Mouse (Mus musculus): ENCODE measurements around the gene Dyrk2.

DNA sequence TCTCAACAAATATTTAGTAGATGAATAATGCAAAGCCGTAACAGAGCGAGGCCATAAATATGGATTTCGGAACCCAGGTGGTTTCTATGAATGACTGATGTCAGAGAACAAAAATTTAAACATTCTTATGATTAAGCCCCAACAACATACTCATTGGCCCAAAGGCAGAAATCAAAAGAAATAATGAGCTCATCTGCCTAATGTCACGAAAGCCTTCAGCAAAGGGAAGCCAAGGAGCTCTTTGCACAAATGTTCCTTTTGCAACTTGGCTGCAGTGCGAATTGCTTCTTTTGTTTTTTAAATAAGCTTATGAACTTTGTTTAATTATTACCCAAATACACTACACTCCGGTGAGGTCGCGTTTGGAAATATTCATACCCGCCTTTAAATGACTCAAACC lies 29.4 kb downstream of the Dyrk2 start:
- TF ChIP-seq POLR2A (IDR thresholded peaks at IDR 0.05; ENCODE audit: control insufficient read depth in 1 of 2, insufficient read depth in 1 of 2, low read depth in 1 of 2, low read length in 2 of 2, poor library complexity in 1 of 2) (no peak), ZC3H11A (IDR thresholded peaks at IDR 0.05; ENCODE audit: low read depth, low read length) (no peak), EP300 (IDR thresholded peaks at IDR 0.05; ENCODE audit: low read depth in 1 of 2, low read length in 2 of 2) (no peak), GATA1 (IDR thresholded peaks at IDR 0.05; ENCODE audit: low read depth, low read length) (no peak), CTCF (IDR thresholded peaks at IDR 0.05 in 2 of 3, conservative IDR thresholded peaks at IDR 0.05 in 1 of 3; ENCODE audit: control insufficient read depth in 1 of 3, insufficient read depth in 1 of 3, low read depth in 2 of 3, low read length in 3 of 3, poor library complexity in 1 of 3, severe bottlenecking in 1 of 3) (no peak), TBP (IDR thresholded peaks at IDR 0.05; ENCODE audit: low read depth, low read length) (no peak), E2F4 (IDR thresholded peaks at IDR 0.05; ENCODE audit: borderline replicate concordance, low read depth, low read length) (no peak), MAFK (IDR thresholded peaks at IDR 0.05; ENCODE audit: borderline replicate concordance, low read depth, low read length) (no peak), HCFC1 (IDR thresholded peaks at IDR 0.05; ENCODE audit: low read depth, low read length) (no peak)
